Mouse (Mus musculus): Measurements from ENCODE around the gene Slc6a13.

Gene Slc6a13

GRCm38 (mm10) chr6:121299954-121300353 is at the start of gene Slc6a13:
Gene Slc6a13 (plus strand): TSS chr6:121300227.
- in situ Hi-C loops (cut with MboI, MseI): no loop called here

- in situ Hi-C loops (cut with MboI, MseI): no loop called here
These were observed 49.6 kb upstream of the Slc6a13 start for GRCm38 (mm10) chr6:121250406-121250805.

- in situ Hi-C loops (cut with MboI, MseI): no loop called here
These were observed 48.8 kb upstream of the Slc6a13 start for GRCm38 (mm10) chr6:121251256-121251655.

GRCm38 (mm10) chr6:121260548-121260947 is 39.5 kb upstream of the Slc6a13 start:
- in situ Hi-C loops (cut with MboI, MseI): loop anchor here (5.0 kb wide), 1 partner anchor 73 kb away; no protein-coding TSS in a partner anchor

DNA sequence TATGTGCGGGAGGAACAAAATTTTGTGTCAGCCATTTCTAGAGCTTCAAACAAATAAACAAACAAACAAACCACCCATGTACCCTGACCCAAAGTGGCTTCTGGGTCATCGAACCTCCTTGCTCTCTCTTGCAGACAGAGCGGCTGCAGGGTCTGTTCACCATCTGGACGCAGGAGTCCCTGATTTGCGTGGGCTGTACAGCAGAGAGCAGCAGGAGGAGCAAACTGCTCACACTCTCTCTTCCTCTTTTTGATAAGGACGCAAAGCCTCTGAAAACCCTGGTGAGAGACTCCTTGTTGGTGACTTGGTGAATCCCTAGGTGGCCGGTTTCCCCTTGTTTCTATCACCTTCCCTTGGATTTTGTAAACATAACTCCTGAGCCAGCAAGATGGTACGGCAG is 38.8 kb upstream of the Slc6a13 start:
- in situ Hi-C loops (cut with MboI, MseI): loop anchor here (5.0 kb wide), 1 partner anchor 74 kb away; no protein-coding TSS in a partner anchor

GRCm38 (mm10) chr6:121262004-121262403 is 38.0 kb upstream of the Slc6a13 start:
- in situ Hi-C loops (cut with MboI, MseI): loop anchor here (5.0 kb wide), 1 partner anchor 75 kb away; no protein-coding TSS in a partner anchor

DNA sequence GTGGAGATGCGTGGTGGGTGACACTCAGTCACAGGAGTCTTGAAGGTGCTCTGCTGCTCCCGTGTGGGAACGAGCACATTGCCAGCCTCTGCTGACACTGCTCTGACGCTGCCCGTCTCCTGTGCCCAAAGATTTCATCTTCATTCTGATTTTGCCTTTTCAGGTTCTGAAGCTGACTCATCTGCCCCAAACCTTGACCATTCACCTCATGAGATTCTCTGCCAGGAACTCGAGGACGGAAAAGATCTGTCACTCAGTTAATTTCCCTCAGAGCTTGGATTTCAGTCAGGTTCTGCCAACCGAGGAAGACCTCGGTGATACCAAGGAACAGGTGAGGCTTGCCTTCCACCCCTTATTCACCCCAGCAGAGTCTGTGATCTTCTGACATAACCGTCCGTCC is 37.5 kb upstream of the Slc6a13 start:
- in situ Hi-C loops (cut with MboI, MseI): loop anchor here (5.0 kb wide), 1 partner anchor 75 kb away; no protein-coding TSS in a partner anchor

- in situ Hi-C loops (cut with MboI, MseI): no loop called here
These were observed 29.9 kb upstream of the Slc6a13 start for GRCm38 (mm10) chr6:121270156-121270555.

DNA sequence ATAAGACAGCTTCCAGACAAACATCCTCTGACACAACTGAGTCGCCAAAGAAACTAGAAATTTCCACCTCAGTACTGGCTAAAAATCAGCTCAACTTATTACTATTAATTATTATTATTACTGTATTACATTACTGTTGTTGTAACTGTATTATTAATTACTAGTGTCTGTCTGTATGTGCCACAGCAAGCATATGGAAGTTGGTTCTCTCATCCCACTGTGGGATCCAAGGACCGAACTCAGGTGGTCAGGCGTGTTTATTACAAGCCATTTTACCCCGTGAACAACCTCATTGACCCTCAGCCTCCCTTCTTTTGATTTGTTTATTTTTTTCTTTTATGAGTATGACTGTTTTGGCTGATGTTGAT is 28.3 kb upstream of the Slc6a13 start:
- in situ Hi-C loops (cut with MboI, MseI): no loop called here

DNA sequence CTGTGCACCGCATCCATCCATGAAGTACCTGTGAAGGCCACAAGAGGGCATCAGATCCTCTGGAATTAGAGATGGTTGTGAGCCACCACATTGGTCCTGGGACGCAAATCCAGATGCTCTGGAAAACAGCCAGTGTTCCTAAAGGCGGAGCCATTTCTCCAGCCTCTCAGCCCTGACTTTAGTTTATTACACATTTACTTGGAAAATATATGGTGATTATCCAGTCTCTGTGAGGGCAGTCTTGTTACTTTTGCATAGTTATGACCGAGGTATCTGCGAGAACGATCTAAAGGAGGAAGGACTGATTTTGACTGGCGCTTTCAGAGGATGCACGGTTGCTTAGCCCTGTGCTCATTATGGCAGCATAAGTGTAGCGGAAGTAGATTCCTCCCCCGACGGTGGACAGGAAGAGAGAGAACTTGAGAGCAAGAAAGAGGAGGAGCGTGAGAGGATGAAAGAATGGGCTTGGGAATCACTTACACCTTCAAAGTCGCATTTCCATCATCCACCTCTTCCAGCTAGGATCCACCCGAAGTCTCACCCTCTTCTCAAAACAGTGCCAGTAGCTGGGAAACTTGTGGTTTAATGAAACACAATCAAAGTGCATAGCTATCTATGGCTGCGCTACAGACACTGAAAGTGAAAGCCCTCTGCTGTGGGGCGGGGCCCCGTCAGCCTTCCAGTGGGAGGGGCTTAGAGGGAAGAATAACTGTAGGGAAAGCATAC is 27.8 kb upstream of the Slc6a13 start:
- in situ Hi-C loops (cut with MboI, MseI): no loop called here

DNA sequence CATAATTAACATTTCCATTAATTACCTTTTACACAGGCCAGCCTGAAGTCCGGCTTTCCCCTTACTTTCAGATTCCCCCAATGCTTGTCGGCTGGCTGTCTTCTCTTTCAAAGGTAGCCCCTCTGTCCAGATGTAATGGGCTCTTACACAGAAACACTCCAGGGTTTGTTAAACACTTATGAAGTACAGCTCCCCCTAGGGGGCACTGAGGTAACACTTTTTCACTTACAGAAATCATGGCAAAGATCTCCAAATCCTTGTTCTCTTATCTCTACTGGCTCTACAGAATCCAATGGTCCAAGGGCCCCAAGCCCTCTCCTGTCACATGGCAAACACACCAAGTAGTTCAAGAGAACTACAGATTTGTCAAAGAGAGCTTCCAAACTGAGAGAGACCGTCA is 25.7 kb upstream of the Slc6a13 start:
- in situ Hi-C loops (cut with MboI, MseI): no loop called here

DNA sequence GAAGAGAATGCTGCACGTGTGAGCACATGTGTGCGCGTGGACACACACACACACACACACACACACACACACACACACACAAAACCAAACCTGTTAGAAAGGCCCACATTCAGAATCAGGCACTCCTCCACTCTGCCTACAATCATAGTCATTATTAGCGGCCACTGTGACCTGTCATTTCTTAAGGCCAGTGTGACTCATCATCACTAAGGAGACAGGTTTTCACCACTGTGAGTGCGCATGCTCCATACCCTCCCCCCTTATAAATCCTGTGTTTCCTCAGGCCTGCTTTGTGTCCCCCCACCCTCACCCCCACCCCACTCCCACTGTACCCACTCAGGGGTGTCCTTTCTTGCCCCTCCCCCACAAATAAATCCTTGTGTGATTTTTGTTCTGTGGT is 15.9 kb upstream of the Slc6a13 start:
- in situ Hi-C loops (cut with MboI, MseI): no loop called here

- in situ Hi-C loops (cut with MboI, MseI): no loop called here
These were observed 710 bp upstream of the Slc6a13 start for GRCm38 (mm10) chr6:121299317-121299716.

GRCm38 (mm10) chr6:121300504-121300903 is 477 bp downstream of the Slc6a13 start:
- in situ Hi-C loops (cut with MboI, MseI): no loop called here

DNA sequence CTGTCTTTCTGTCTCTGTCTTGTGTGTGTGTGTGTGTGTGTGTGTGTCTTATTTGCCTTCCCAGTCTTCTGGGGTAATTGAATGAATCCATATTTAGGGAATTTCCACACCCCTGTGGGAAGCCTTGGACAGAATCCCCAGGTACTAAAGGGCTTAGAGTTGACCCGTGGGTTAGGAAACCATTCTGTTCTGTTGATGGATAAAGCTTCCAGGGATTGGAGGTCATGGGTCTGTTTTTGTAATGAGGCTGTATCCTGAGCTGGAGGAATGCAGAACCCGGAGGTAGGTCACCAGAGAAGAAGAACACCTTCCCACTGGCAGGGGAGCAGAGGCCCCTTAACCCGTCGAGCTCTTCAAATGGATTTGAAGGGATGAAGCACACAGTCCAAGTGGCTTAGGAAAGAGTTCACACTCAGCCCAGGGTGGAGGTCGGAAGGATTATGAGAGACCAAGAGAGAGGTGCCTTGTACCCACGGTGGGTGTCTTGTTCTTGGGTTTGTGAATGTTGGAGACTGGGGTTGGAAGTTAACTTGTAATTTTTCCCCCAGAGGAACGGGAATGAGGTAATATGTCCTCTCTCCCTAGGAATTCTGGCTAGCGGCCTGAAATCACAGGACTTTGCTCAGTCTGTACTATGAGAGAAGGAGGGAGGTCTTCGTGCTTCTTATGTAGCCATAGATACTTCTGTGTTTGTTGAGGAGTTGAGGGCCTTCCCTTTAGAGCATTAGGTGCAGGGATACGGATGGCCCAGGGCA is 3.6 kb downstream of the Slc6a13 start:
- in situ Hi-C loops (cut with MboI, MseI): no loop called here

- in situ Hi-C loops (cut with MboI, MseI): no loop called here
These were observed 4.6 kb downstream of the Slc6a13 start for GRCm38 (mm10) chr6:121304630-121305029.

GRCm38 (mm10) chr6:121305571-121305970 is 5.5 kb downstream of the Slc6a13 start:
- in situ Hi-C loops (cut with MboI, MseI): no loop called here

- in situ Hi-C loops (cut with MboI, MseI): no loop called here
These were observed 11.0 kb downstream of the Slc6a13 start for GRCm38 (mm10) chr6:121310984-121311383.

GRCm38 (mm10) chr6:121319099-121319498 is 19.1 kb downstream of the Slc6a13 start:
- in situ Hi-C loops (cut with MboI, MseI): no loop called here

DNA sequence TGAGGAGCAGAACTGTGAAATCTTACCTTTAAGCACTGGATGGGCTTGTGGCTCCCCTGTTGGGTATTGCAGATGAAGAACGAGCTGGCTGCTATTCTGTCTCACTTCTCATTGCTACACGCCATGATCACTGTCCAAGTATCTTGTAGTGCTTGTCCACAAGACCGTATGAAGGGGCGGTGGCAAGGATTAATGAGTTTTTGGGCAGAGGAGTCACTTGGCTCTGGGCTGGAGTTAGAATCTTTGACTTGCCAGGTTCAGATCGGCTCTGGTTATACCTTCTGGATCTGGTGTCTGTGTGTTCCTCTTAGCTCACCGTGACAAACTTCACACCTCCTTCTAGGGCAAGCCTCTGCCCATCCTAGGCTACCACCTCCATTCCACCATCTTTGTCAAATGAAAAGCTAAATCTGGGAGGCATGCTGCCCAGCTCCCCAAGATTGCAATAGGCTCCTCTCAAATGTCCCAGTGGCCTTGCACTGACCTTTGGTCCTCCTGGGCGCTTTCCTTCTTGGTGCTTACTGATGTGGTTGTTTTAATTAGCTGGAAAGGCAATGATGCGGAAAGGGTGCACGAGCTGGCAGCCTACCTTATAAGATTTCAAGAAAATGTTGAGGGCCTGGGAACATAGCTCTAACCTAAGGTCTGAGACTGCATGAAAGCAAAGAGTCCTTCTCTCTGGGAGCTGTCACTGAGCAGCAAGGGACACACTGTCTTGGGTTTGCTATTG is 22.5 kb downstream of the Slc6a13 start:
- in situ Hi-C loops (cut with MboI, MseI): no loop called here

DNA sequence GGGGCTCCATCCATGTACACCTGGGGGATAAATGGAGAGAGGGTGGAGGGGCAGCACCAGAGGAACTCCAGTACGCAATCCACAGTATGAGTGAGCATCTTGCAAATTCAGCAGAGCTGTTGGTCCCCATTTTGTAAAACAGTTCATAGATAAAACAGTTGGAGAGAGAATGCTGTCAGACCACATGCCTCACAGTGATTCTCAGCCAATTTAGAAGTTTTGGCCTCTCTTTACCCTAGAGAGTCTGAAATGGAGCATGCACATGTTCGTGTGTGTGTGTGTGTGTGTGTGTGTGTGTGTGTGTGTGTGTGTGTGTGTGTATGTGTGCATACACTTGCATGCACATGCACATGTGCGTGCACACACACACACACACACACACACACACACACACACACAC is 25.3 kb downstream of the Slc6a13 start:
- in situ Hi-C loops (cut with MboI, MseI): no loop called here

- in situ Hi-C loops (cut with MboI, MseI): no loop called here
These were observed 25.7 kb downstream of the Slc6a13 start for GRCm38 (mm10) chr6:121325740-121326139.

All from T-helper 1 cell (primary cell).